Mouse (Mus musculus) spleen, adult 2 months (tissue): ENCODE measurements at regions not wholly inside any gene's neighbourhood (a gene's known extent, or its start where the extent isn't known, plus 50 kb on each side); places are given as distances from the start of the nearest gene placed in this dataset.

Source experiments
- CTCF ChIP-seq: fragments of 200-500 bp; IDR thresholded peaks from 2 replicates; pipeline ENCODE4 v1.5.1; 2011; ENCODE audit warnings: mild to moderate bottlenecking, inconsistent platforms; ENCODE audit not compliant: insufficient read depth, insufficient read length, insufficient replicate concordance; ENCODE audit errors: extremely low read depth
- POLR2A ChIP-seq: fragments of 200-500 bp; IDR thresholded peaks from 2 replicates; pipeline ENCODE4 v1.6.1; 2011; ENCODE audit warnings: low read depth, low read length, inconsistent platforms

DNA sequence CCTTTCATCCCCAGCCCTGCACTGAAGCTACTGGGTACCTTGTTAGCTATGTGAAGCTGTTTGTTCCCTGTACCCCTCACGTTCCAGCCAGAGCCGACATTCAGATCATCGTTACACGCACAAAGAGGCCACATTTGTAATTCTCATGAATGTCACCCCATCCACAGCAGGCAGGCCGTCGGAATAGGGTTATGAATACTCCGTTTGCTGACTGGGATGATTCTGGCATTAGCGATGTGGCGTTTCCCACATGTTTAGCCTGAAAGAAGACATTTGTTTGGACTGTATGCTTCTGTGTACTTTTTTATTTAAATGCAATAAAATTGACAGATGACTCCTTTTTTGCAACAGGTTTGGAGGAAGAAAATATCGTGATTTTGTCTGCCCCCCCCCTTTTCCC, 482.0 kb downstream of the Tshz3 start:
- TF ChIP-seq CTCF (no peak), POLR2A (no peak)
